Mouse (Mus musculus) myocyte (in vitro differentiated cells): ENCODE data around the gene Morn5. TPM values are rescaled to one million over a fixed set of nuclear protein-coding genes. Genes with fewer than 3 reads are reported as not detected.
A peak's percentile ranks its signal among the peaks of the same experiment; 100 is the strongest.

Experiments
- H3K27me3 ChIP-seq: one replicate; pipeline ENCODE4 v1.6.1; 2011; ENCODE audit not compliant: control insufficient read depth, insufficient read depth, insufficient read length
- H3K36me3 ChIP-seq: one replicate; pipeline ENCODE4 v1.6.1; 2011; ENCODE audit not compliant: control insufficient read depth, insufficient read depth
- H3K4me2 ChIP-seq: one replicate; pipeline ENCODE4 v1.6.1; 2011; ENCODE audit warnings: low read depth, control low read depth
- H3K4me3 ChIP-seq: one replicate; pipeline ENCODE4 v1.5.1; 2011; ENCODE audit warnings: mild to moderate bottlenecking, control low read depth, moderate library complexity
- H3K79me2 ChIP-seq: one replicate; pipeline ENCODE4 v1.6.1; 2011; ENCODE audit not compliant: control insufficient read depth, insufficient read depth
- H3ac ChIP-seq: one replicate; pipeline ENCODE4 v1.6.1; 2011; ENCODE audit not compliant: control insufficient read depth, insufficient read length
- CEBPB ChIP-seq: IDR thresholded peaks from 2 replicates; pipeline ENCODE4 v1.6.1; 2011; ENCODE audit warnings: mild to moderate bottlenecking, moderate library complexity; ENCODE audit not compliant: poor library complexity, insufficient read depth, severe bottlenecking
- E2F4 ChIP-seq: IDR thresholded peaks from one replicate; pipeline ENCODE4 v1.6.1; 2011; ENCODE audit warnings: mild to moderate bottlenecking, control low read depth, moderate library complexity; ENCODE audit not compliant: insufficient read depth
- MAX ChIP-seq: IDR thresholded peaks from one replicate; pipeline ENCODE4 v1.6.1; 2011; ENCODE audit warnings: low read depth, mild to moderate bottlenecking, control low read depth
- MYOD1 ChIP-seq, 3 experiments: IDR thresholded peaks; one replicate each; pipeline ENCODE4 v1.6.1; 2011; ENCODE audit warnings: control low read depth in 2 of 3, low read depth in 2 of 3, mild to moderate bottlenecking in 2 of 3, moderate library complexity in 1 of 3; ENCODE audit not compliant: insufficient read length in 2 of 3, control insufficient read depth in 1 of 3
- MYOG ChIP-seq, 3 experiments: IDR thresholded peaks; one replicate each; pipeline ENCODE4 v1.6.1; 2011; ENCODE audit warnings: control low read depth in 2 of 3, low read depth in 2 of 3, mild to moderate bottlenecking in 2 of 3; ENCODE audit not compliant: insufficient read length in 2 of 3, control insufficient read depth in 1 of 3, insufficient read depth in 1 of 3
- POLR2A ChIP-seq: IDR thresholded peaks from one replicate; pipeline ENCODE4 v1.6.1; 2011; ENCODE audit warnings: low read depth, mild to moderate bottlenecking, control low read depth, moderate library complexity; ENCODE audit not compliant: insufficient read length
- POLR2AphosphoS2 ChIP-seq: IDR thresholded peaks from one replicate; pipeline ENCODE4 v1.6.1; 2011; ENCODE audit warnings: low read depth, control low read depth; ENCODE audit not compliant: insufficient read length
- REST ChIP-seq: IDR thresholded peaks from one replicate; pipeline ENCODE4 v1.6.1; 2011; ENCODE audit warnings: mild to moderate bottlenecking, control low read depth, moderate library complexity; ENCODE audit not compliant: insufficient read depth, insufficient read length
- SRF ChIP-seq: IDR thresholded peaks from one replicate; pipeline ENCODE4 v1.6.1; 2011; ENCODE audit warnings: low read depth; ENCODE audit not compliant: control insufficient read depth, insufficient read length
- TCF12 ChIP-seq: IDR thresholded peaks from one replicate; pipeline ENCODE4 v1.6.1; 2011; ENCODE audit warnings: mild to moderate bottlenecking, control low read depth; ENCODE audit not compliant: poor library complexity, insufficient read depth, severe bottlenecking
- TCF3 ChIP-seq: IDR thresholded peaks from one replicate; pipeline ENCODE4 v1.6.1; 2011; ENCODE audit warnings: low read depth, control low read depth; ENCODE audit not compliant: insufficient read length
- USF1 ChIP-seq: IDR thresholded peaks from one replicate; pipeline ENCODE4 v1.6.1; 2011; ENCODE audit warnings: low read depth, mild to moderate bottlenecking, control low read depth, moderate library complexity
- polyA plus RNA-seq: library from polyadenylated mRNA; unstranded; fragments of >200 nt; fragmentation: generic; extraction: Trizol; gene quantifications from one replicate; pipeline ENCODE4 v1.2.1, GENCODE M21; 2012; ENCODE audit warnings: missing spikeins

The Morn5 gene
- polyA plus RNA-seq, 1 experiment = 0.16 TPM

DNA sequence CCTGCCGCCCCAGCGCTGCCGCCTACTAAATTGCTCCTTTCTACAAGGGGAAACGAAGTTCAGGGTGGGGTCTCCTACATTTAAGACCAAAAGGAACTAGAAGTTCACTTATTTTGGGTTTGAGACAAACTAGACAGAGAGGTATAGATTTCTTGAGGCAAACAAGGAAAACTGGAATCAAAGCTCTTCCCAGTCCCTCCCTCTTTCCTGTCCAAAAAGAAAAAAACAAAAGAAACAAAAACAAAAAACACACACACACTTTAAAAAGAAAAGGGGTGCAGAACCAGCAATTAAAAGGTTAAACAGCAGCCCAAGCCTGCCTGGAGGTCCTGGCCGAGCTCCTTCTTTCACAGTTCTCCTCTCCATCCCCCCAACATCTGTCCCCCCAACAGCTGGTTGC, 48.8 kb downstream of the Morn5 start:
- Histone ChIP-seq H3K79me2 (no peaks in the 10 kb centered on the region), H3K27me3 (no peaks in the 10 kb centered on the region), H3K36me3 (no peaks in the 10 kb centered on the region), H3K4me3 (no peak overlapping the region), H3K4me2 (no peak overlapping the region), H3ac (no peak overlapping the region)
- TF ChIP-seq USF1 (no peak), POLR2AphosphoS2 (no peak), TCF12 (no peak)

DNA sequence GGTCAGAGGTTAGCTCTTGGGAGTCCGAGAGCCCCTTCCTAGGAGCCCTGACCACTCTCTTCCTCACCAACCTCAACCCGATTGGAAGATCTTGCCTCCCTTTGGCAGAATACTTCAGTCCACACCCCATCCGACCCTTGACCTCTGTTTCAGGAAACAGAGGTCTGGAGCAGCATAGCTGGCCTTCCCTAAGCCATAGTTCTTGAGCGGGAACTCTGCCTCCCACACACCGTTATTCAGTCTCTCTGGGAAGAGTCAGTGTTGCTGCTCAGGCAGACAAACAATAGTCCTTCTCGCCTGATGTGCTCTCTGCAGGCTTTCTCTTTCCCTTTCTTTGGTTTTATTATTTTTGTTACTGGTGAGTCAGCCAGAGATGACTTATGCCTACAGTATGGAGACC, 50.5 kb downstream of the Morn5 start:
- H3K4me3 ChIP-seq = no peak overlapping the region
- H3K36me3 ChIP-seq = no peaks in the 10 kb centered on the region
- H3K4me2 ChIP-seq = peak overlapping the region; percentile 73
- TF ChIP-seq USF1 = no peak
- no peak for TF ChIP-seq MYOD1 (IDR thresholded peaks at IDR 0.05; ENCODE audit: control insufficient read depth in 1 of 3, insufficient read length in 2 of 3, low read depth in 2 of 3)
- no peak for TF ChIP-seq REST
- no peak for TF ChIP-seq CEBPB
- TF ChIP-seq E2F4 = no peak
- no peak for TF ChIP-seq TCF3
- TF ChIP-seq POLR2A = no peak
- TF ChIP-seq MYOG (IDR thresholded peaks at IDR 0.05; ENCODE audit: control insufficient read depth in 1 of 3, insufficient read depth in 1 of 3, insufficient read length in 2 of 3, low read depth in 2 of 3) = no peak
- TF ChIP-seq MAX = no peak
- TF ChIP-seq TCF12 = no peak
- no peaks in the 10 kb centered on the region for H3K27me3 ChIP-seq
- no peaks in the 10 kb centered on the region for H3K79me2 ChIP-seq
- H3ac ChIP-seq = no peak overlapping the region

DNA sequence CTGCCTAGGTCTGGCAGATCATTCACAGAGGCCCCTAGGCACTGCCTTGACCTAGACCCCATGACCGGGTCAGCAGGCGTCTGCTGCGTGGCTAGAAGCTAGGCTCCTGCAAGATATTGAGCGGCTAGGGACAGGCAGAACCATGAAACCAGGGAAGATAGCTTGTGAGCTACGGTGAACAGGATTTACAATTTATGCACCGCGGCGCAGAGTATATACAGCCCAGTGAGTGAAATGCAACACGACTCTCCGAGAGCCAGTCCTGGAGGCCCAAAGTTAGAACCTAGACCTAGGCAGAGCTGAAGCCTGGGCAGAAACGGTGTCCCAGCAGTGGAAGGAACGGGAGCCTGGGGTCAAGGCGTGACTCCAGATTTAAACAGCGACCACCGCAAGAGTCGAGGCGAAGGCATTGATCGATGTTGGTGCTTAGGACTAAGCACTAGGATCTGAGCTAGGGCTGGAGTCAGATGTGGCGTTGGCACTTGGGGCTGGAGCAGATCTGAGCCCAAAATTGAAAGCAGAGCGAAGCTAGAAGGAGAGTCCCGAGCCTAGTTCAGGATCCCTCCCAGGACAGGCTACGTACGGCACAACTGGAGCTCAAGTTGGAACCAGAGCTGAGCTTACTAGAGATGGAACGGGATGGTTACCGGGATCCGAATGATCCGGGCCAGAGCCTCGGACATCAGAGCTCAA, 52.8 kb downstream of the Morn5 start:
- Histone ChIP-seq H3ac (no peak overlapping the region), H3K4me3 (no peak overlapping the region), H3K36me3 (no peaks in the 10 kb centered on the region), H3K79me2 (no peaks in the 10 kb centered on the region), H3K4me2 (no peak overlapping the region), H3K27me3 (no peaks in the 10 kb centered on the region)
- TF ChIP-seq POLR2AphosphoS2 = no peak
- no peak for TF ChIP-seq REST
- TF ChIP-seq CEBPB = no peak
- TF ChIP-seq USF1 = no peak
- TF ChIP-seq MAX = no peak
- no peak for TF ChIP-seq MYOG (IDR thresholded peaks at IDR 0.05; ENCODE audit: control insufficient read depth in 1 of 3, insufficient read depth in 1 of 3, insufficient read length in 2 of 3, low read depth in 2 of 3)
- no peak for TF ChIP-seq TCF3
- TF ChIP-seq E2F4 = no peak
- TF ChIP-seq TCF12 = no peak
- TF ChIP-seq MYOD1 (IDR thresholded peaks at IDR 0.05; ENCODE audit: control insufficient read depth in 1 of 3, insufficient read length in 2 of 3, low read depth in 2 of 3) = no peak
- TF ChIP-seq SRF = no peak
- TF ChIP-seq POLR2A = no peak

DNA sequence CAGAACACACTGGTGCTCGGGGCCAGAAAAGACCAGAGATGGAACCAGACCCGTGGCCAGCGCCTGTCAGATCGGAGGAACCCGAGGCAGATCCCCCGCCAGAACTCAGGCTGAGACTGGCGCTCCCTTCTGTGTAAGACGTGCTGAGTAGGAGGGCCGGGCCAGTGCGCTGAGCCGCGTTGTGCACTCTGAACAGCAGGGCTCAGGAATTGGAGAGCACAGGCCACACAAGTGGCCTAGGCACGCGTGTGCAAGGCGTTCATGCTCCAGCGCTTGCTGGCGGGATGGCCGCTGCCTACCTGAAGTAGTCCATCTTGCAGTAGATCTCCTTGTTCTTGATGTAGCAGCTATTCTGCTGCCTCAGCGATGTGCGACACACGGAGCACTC, 53.3 kb downstream of the Morn5 start:
- Histone ChIP-seq H3K36me3 (no peaks in the 10 kb centered on the region), H3K4me3 (no peak overlapping the region), H3K27me3 (no peaks in the 10 kb centered on the region), H3K79me2 (no peaks in the 10 kb centered on the region), H3ac (no peak overlapping the region), H3K4me2 (no peak overlapping the region)
- TF ChIP-seq TCF12 (no peak), POLR2AphosphoS2 (no peak), E2F4 (no peak), POLR2A (no peak), MAX (no peak), CEBPB (no peak), SRF (no peak), USF1 (no peak), REST (no peak), TCF3 (no peak), MYOD1 (IDR thresholded peaks at IDR 0.05; ENCODE audit: control insufficient read depth in 1 of 3, insufficient read length in 2 of 3, low read depth in 2 of 3) (no peak)

DNA sequence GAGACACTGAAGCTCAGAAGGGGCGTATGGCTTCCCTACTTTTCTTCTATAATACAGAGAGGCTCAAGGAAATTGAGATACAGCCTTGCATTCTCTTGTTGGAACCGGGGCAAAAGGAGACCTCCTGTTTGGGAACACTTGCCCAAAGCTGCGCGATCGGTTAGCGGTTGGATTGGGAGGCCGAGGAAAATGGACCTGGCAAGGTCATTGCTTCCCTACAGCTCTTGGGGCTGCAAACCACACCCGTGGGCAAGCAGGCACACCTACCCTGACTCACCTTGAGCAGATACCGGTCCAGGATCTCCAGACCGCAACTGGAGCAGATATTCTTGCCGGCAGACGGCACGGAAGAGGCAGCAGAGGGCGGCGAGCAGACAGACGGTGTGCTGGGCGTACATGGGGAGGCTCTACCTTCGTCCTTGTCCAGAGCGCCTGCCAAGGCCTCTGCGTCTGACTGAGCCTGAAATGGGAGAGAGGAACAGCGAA, 53.9 kb downstream of the Morn5 start:
- no peak for TF ChIP-seq USF1
- TF ChIP-seq MYOG (IDR thresholded peaks at IDR 0.05; ENCODE audit: control insufficient read depth in 1 of 3, insufficient read depth in 1 of 3, insufficient read length in 2 of 3, low read depth in 2 of 3) = no peak
- TF ChIP-seq TCF12 = no peak
- no peak for TF ChIP-seq TCF3
- no peak for TF ChIP-seq REST
- no peak for TF ChIP-seq MAX
- TF ChIP-seq SRF = no peak
- Histone ChIP-seq H3ac (no peak overlapping the region), H3K79me2 (no peaks in the 10 kb centered on the region), H3K36me3 (no peaks in the 10 kb centered on the region), H3K4me2 (no peak overlapping the region), H3K27me3 (no peaks in the 10 kb centered on the region), H3K4me3 (no peak overlapping the region)
